Mouse (Mus musculus): ENCODE data around the gene Tmem135.

DNA sequence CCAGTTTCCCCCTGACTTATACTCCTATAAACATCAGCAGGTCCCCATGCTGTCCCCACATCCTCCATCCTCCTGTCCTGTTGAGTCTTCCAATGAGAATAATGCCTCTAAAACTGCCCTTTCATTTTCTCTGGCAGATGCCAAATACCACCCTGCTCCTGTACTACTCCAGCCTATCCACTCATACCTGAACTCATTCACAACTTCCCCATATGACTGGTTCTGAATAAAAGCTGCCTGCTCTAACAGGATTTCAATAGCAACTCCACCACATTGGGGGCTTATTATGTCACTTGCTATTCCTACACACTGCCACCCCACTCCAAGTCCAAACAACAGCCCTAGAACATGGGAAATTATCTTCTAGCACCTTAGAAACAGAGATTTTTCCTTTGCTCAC lies 68.7 kb downstream of the Tmem135 start:
- no peak for TF ChIP-seq POLR2A (IDR thresholded peaks at IDR 0.05; ENCODE audit: borderline replicate concordance, control insufficient read depth, low read depth, low read length)
- no peak for TF ChIP-seq CTCF (IDR thresholded peaks at IDR 0.05; ENCODE audit: control insufficient read depth, insufficient read depth, low read length)

All from bone marrow, adult 2 months (tissue).